Mouse (Mus musculus): ENCODE measurements around the gene Krt78.
"Not testable (repeated sequence)": the region's sequence is repeated elsewhere in the genome, so short reads cannot be mapped to it uniquely, and the experiment has no call there.

Krt78 gene

GRCm38 (mm10) chr15:101954187-101954586 is at the start of gene Krt78:
Gene Krt78 (minus strand): TSS chr15:101954287.
- no peak for DNase-seq (ENCODE audit: low spot score)

DNA sequence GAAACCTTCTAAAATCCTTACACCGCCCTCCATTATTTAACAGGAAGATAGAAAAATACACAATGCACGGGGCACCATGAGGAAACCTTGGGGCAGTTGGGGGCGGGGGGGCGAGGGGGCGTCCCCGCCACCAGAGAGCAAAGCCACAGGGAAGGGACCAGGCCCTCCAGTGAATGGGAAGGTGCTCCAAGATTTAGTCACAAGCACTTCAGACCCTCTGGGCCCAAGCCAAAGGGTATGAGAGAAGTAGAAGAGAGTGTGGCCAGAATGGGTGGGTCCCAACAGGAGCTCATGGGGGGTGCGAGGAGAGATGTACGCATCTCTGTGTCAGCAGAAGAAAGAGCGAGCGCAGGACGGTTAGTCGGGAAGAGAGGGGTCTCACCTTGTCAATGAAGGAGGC is 49.4 kb upstream of the Krt78 start:
- DNase-seq (ENCODE audit: low spot score): no peak

DNA sequence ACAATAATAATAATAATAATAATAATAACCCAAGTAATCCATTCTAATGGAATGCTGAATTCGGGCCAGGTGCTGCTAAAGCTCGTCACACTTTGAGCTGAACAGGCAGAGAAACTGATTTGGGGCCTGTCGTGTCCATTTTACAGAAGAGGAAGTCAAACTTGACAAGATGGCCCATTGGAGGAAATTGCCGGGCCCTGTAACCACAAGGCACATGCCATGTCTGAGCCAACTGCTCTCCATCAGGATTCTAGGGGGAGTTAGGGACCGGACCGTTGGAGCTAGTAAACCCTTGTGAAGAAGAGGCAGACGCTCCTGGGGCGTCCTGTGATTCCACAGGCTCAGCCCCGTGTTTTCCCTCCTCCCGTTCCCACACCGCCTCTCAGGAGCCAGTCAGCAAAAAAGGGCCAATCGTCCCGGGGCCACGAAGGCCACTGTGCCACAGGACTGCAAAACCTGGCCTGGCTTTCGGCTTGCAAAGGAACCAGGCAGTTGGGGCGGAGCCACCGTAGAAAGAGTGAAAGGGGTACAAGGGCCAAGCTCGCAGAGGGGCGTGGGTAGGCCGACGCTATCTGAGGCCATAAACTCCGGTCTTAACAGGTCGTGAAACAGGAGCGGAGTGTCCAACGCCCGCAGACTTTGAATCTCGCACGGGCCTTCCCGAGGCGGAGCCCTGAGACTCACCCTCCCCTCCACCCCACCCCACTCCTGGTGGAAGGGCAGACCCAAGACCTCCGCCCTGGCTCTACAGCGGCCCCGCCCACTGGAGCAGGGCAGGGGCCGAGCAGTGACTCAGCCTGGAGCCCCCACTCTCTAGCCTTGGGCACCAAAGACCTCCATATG is 48.8 kb upstream of the Krt78 start:
- peak; percentile 78 for DNase-seq (ENCODE audit: low spot score)

DNA sequence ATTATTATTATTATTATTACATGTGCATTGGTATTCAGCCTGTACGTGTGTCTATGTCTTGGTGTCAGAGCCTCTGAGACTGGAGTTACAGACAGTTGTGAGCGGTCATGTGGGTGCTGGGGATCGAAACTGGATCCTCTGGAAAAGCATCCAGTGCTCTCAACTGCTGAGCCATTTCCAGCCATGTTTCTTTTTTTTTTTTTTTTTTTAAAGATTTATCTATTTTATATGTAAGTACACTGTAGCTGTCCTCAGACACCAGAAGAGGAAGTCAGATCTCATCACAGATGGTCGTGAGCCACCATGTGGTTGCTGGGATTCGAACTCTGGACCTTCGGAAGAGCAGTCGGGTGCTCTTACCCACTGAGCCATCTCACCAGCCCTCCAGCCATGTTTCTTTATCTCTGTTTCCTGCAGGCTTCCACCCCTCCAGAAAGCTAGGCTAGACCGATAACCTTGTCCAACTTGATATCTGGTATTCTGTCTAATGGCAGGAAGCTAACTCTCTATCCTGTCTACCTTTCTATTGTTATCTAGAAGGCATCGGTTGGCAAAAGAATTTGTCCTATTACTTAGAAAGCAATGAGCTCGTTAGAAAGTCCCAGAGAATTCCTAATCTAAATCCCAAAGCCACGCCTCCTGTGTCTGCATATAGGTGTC is 45.7 kb upstream of the Krt78 start:
- DNase-seq (ENCODE audit: low spot score): no peak

- no peak for DNase-seq (ENCODE audit: low spot score)
Observed at GRCm38 (mm10) chr15:101999156-101999555, 45.1 kb upstream of the Krt78 start.

DNA sequence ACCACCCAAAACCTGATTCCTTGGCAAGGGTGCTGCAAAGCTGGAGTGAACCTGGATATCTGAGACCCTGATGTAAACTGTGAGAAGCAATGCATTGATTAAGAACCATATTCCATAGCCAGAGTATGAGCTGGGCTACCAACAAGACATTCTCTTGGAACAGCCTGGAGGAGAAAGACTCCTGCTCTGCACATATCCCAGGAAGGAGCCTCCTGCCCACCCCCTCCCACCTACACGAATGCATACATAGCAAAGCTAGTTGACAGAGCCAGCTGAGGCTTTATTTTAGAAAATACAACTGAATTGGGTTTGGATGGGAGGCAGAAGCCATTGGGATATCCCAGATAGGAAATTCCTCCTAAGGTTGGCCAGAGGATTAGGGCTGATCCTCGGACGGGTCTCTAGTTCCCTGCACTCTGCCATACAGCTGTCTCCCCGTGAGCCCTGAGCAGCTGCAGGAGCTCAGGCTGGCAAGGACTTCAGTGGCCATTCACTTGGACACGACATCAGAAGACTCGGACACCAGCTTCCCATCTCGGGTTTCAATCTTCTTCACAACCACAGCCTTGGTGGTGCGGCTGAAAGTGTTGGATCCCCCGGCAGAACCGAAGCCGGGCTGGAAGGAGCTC is 42.5 kb upstream of the Krt78 start:
- DNase-seq (ENCODE audit: low spot score): not testable (repeated sequence)

- no peak for DNase-seq (ENCODE audit: low spot score)
Observed at GRCm38 (mm10) chr15:101995484-101996236, 41.6 kb upstream of the Krt78 start.

GRCm38 (mm10) chr15:101994365-101994764 is 40.3 kb upstream of the Krt78 start:
- DNase-seq (ENCODE audit: low spot score): no peak

- no peak for DNase-seq (ENCODE audit: low spot score)
Observed at GRCm38 (mm10) chr15:101990946-101991345, 36.9 kb upstream of the Krt78 start.

GRCm38 (mm10) chr15:101988714-101989113 is 34.6 kb upstream of the Krt78 start:
- DNase-seq (ENCODE audit: low spot score): no peak

DNA sequence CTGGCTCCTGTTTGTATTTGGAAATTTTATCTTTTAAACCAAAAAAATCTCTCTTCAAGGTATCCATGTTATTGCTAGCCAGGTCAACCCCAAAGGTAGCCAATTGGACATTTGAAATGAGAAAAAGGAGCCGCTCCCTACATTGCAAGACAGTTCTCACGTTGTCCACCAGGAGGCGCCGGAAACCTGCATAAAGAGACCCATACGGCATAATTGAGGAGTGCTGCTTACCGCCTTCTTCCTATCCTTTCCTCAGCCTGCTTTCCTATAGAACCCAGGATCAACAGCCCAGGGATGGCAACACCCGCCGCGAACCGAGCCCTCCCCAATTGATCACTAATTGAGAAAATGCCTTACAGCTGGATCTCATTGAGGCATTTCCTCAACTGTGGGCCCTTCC is 34.0 kb upstream of the Krt78 start:
- peak; percentile 94 for DNase-seq (ENCODE audit: low spot score)

DNA sequence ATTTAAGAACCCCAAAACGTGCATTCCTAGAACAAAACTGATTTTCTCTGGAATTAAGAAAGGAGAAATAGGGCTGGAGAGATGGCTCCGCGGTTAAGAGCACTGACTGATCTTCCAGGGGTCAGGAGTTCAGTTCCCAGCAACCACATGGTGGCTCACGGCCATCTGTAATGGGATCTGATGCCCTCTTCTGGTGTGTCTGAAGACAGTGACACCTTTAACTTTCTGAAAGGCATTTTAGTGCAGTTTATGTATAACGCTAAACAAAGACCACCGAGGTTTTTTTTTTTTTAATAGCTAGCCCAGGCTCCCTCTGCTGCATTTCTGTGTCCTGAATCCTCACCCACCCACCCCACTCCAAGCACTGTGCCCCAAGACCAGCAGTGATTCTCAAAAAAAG is 30.7 kb upstream of the Krt78 start:
- DNase-seq (ENCODE audit: low spot score): no peak

DNA sequence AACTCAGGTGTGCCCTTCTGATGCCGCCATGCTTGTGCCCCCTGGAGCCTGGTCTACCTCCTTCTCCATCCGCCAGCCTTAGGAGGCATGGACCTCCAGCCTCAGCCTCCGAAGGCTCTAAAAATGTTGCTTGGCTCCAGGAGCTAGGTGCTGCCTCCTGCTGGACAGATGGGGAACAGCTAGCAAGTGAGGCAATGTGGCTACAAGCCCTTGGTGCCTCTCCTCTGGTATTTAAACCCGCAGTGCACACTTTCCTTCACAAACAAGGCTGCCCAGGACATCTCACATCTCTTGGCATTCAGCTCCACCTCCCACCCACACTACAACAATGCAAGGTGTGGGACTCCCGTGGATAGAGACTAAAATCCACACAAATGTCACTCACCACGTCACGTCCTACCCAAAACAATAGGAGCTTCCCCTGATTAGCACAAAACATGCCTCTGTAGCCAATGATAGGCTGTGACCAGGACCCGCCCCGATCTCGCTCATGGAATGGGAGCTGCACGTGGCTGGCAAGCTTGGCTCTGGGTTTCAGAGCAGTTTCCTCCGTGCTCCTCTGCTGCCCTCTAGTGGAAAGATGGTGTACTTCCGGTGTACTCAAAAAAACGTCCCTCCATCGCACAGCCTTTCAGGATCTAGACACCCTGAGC is 30.0 kb upstream of the Krt78 start:
- DNase-seq (ENCODE audit: low spot score): peak; percentile 98

- no peak for DNase-seq (ENCODE audit: low spot score)
Observed at GRCm38 (mm10) chr15:101983315-101983948, 29.3 kb upstream of the Krt78 start.

DNA sequence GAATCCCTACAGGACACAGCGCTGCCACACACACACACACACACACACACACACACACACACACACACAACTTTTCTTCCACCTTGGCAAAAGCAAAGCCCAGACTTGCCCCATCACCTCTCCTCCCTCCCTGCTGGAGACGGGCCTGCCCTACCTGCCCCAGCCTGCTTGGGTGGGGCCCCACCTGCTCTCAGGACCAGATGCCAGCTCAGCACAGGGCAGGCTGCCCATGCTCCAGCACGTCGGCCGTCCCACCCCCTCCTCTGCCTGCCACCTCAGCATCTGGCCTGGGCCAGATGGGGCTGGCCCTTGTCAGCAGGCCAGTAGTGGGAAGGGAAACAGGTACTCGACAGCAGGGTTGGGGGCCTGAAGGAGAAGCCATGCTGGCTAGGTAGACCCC is 26.8 kb upstream of the Krt78 start:
- DNase-seq (ENCODE audit: low spot score): no peak

DNA sequence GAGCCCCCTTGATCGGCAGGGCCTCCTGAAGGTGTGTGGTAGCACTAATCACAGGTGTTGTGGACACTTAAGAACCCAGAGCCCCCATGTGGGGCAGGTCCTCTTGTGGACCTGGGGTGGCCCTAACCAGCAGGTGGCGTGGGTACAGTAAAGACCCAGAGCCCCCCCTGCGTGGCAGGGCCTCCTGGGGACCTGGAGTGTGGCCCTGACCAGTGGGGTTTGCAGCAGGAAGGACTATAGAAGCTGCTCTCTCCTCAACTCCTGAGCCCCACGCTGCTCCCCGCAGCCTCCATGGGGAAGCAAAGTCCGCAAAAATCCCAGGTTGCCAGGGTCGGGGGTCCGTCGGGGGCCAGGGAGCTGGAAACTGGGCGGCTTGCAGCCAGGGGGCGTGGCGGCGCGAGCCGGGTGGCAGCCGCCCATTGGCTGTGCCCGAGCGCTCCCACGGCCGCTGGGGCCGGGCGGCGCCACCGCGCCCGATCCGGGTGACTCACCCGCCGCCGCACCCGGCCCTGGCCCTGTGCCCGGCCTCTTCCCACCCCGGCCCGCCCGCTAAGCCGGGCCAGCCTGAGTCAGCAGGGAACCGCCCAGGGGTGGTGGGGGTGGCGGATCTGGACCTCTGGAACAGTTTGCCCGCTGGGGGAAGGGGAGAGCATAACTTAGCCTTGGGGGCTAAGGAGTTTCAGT is 23.1 kb upstream of the Krt78 start:
- peak; percentile 80 for DNase-seq (ENCODE audit: low spot score)

GRCm38 (mm10) chr15:101976641-101977040 is 22.6 kb upstream of the Krt78 start:
- no peak for DNase-seq (ENCODE audit: low spot score)

GRCm38 (mm10) chr15:101976023-101976422 is 21.9 kb upstream of the Krt78 start:
- no peak for DNase-seq (ENCODE audit: low spot score)

GRCm38 (mm10) chr15:101974083-101974845 is 20.2 kb upstream of the Krt78 start:
- no peak for DNase-seq (ENCODE audit: low spot score)

Data from retina, embryonic 14.5 days (tissue).